Mouse (Mus musculus) gonadal fat pad, adult 2 months (tissue): ENCODE measurements around the gene Nmb. TPM values are rescaled to one million over a fixed set of nuclear protein-coding genes. Genes with fewer than 3 reads are reported as not detected.

ENCODE experiments used
- DNase-seq: peaks from one replicate; pipeline ENCODE4 v3.0.0-alpha.2; 2012; ENCODE audit warnings: low read depth
- polyA plus RNA-seq: library from polyadenylated mRNA; depleted of rRNA; stranded (reverse); fragments of >200 nt; gene quantifications from 2 replicates; pipeline ENCODE4 v1.2.3, GENCODE M21; 2012; rRNA removed

Gene Nmb
- polyA plus RNA-seq, 1 experiment: 12.2 TPM

- DNase-seq: no peak
These were observed 44.6 kb downstream of the Nmb start for GRCm38 (mm10) chr7:80860227-80860626.

GRCm38 (mm10) chr7:80857181-80857580 is 47.7 kb downstream of the Nmb start:
- DNase-seq: no peak

- DNase-seq: no peak
These were observed 49.6 kb downstream of the Nmb start for GRCm38 (mm10) chr7:80855316-80855715.

GRCm38 (mm10) chr7:80853218-80853617 is 51.7 kb downstream of the Nmb start:
- DNase-seq: no peak

Other genes starting within 250 kb of the Nmb start
- 13.0 and 13.3 TPM in 2 replicates for gene Crtc3, start 216.2 kb downstream of the Nmb start, polyA plus RNA-seq
- gene Iqgap1, start 79.1 kb downstream of the Nmb start, polyA plus RNA-seq: 48.9 and 54.4 TPM in 2 replicates
- gene Zscan2, start 44.2 kb downstream of the Nmb start, polyA plus RNA-seq: 3.0 and 5.0 TPM in 2 replicates
- 13.6 and 14.2 TPM in 2 replicates for gene Wdr73, start 3.8 kb downstream of the Nmb start, polyA plus RNA-seq
- gene Sec11a, start 42.7 kb upstream of the Nmb start, polyA plus RNA-seq: 73.8 and 78.5 TPM in 2 replicates
- gene Zfp592, start 88.6 kb upstream of the Nmb start, polyA plus RNA-seq: 13.7 and 16.7 TPM in 2 replicates
- gene Alpk3, start 152.5 kb upstream of the Nmb start, polyA plus RNA-seq: 0.08 and 0.15 TPM in 2 replicates
- gene Slc28a1, start 209.7 kb upstream of the Nmb start, polyA plus RNA-seq: 0.43 and 0.44 TPM in 2 replicates